Mouse (Mus musculus) liver, postnatal 0 days (tissue): ENCODE data around the gene Fam199x.

Experiments used
- CTCF ChIP-seq: sonication (generic); IDR thresholded peaks from 2 replicates; pipeline ENCODE4 v1.5.1; 2016; ENCODE audit warnings: antibody characterized with exemption, low read depth
- EP300 ChIP-seq: IDR thresholded peaks from 2 replicates; pipeline ENCODE4 v1.6.1; 2016; ENCODE audit warnings: antibody characterized with exemption, low read depth, mild to moderate bottlenecking

GRCm38 (mm10) chrX:137030916-137031315 lies 18.5 kb upstream of the Fam199x start:
- TF ChIP-seq CTCF = no peak
- no peak for TF ChIP-seq EP300
